Mouse (Mus musculus): Measurements from ENCODE around the gene Nupl2. TPM values are rescaled to one million over a fixed set of nuclear protein-coding genes. Genes with fewer than 3 reads are reported as not detected.

The Nupl2 gene
- polyA plus RNA-seq, 1 experiment from 2014 or later: 17.0 TPM

Other genes with a start within 250 kb of the Nupl2 start
- 23.9 and 49.0 TPM in 2 replicates for gene Fam126a, start 134.3 kb upstream of the Nupl2 start, polyA plus RNA-seq (2014; fragmentation: Nextera tagmentation; extraction: Ambion mirVana)
- 177 and 194 TPM in 2 replicates for gene Klhl7, start 64.4 kb upstream of the Nupl2 start, polyA plus RNA-seq (2014; fragmentation: Nextera tagmentation; extraction: Ambion mirVana)
- gene Kcnh2, start 186.6 kb downstream of the Nupl2 start, polyA plus RNA-seq (2014; fragmentation: Nextera tagmentation; extraction: Ambion mirVana): 10.2 and 13.1 TPM in 2 replicates
- gene Nos3, start 199.8 kb downstream of the Nupl2 start, polyA plus RNA-seq (2014; fragmentation: Nextera tagmentation; extraction: Ambion mirVana): 5.1 and 7.0 TPM in 2 replicates
- 0.72 and 1.0 TPM in 2 replicates for gene Atg9b, start 227.2 kb downstream of the Nupl2 start, polyA plus RNA-seq (2014; fragmentation: Nextera tagmentation; extraction: Ambion mirVana)
- gene Abcb8, start 228.7 kb downstream of the Nupl2 start, polyA plus RNA-seq (2014; fragmentation: Nextera tagmentation; extraction: Ambion mirVana): 45.3 and 52.1 TPM in 2 replicates
- gene Asic3, start 248.4 kb downstream of the Nupl2 start, polyA plus RNA-seq (2014; fragmentation: Nextera tagmentation; extraction: Ambion mirVana): not detected in 2 replicates

All from midbrain, embryonic 14.5 days (tissue).